Mouse (Mus musculus): ENCODE measurements around the gene Prrg1.
A peak's percentile ranks its signal among the peaks of the same experiment; 100 is the strongest.
"Not testable (repeated sequence)": the region's sequence is repeated elsewhere in the genome, so short reads cannot be mapped to it uniquely, and the experiment has no call there.

Prrg1 gene

GRCm38 (mm10) chrX:78583202-78584004, at the start of gene Prrg1:
Gene Prrg1, minus strand, starts transcription at chrX:78583896.
- peak; percentile 6 to 9 for DNase-seq

GRCm38 (mm10) chrX:78605814-78606213, 22.1 kb upstream of the Prrg1 start:
- DNase-seq, result no peak

DNA sequence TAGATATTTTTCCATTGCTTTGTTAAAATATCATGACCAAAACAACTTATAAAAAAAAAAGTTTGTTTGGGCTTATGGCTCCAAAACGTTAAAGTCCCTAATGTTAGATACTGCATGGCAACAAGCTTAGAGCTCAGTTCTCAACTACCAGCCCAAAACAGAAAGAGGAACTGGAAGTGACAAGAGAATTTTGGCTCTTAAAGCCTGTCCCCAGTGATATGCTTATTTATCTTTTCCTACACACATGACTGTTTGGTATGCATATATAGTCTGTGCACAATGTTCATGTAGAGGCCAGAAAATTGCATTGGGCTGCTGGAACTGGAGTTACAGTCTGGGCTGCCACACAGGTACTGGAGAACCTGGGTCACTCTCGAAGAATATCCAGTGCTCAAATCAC, 9.4 kb upstream of the Prrg1 start:
- no peak for DNase-seq

- peak in 1 of 2 experiments; percentile 1 for DNase-seq
These were observed 868 bp downstream of the Prrg1 start for GRCm38 (mm10) chrX:78582854-78583201.

DNA sequence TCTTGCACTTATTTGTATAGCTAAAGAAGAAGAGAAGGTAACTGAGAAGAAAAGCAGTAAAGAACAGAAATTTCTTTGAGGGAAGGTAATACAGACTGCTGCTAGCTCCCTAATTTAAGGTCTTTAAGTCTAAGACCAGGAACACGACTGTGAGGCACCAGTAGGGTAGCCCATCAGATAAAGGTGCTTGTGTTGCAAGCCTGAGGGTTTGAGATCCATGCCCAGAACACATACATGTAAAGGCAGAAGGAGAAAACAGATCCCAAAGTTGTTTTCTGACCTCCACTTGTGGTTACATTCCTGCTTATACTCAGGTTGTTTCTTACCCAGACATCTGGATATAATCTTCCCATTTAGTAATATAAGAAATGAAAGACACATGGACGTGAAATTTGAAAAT, 20.2 kb downstream of the Prrg1 start:
- no peak for DNase-seq

- no peak for DNase-seq
These were observed 30.3 kb downstream of the Prrg1 start for GRCm38 (mm10) chrX:78553399-78553798.

- DNase-seq, result no peak
These were observed 31.0 kb downstream of the Prrg1 start for GRCm38 (mm10) chrX:78552704-78553103.

- DNase-seq, result no peak
These were observed 36.0 kb downstream of the Prrg1 start for GRCm38 (mm10) chrX:78547696-78548095.

- DNase-seq, result no peak
These were observed 44.0 kb downstream of the Prrg1 start for GRCm38 (mm10) chrX:78539734-78540133.

- DNase-seq, result no peak
These were observed 44.9 kb downstream of the Prrg1 start for GRCm38 (mm10) chrX:78538632-78539316.

GRCm38 (mm10) chrX:78518301-78518700, 65.4 kb downstream of the Prrg1 start:
- DNase-seq, result no peak

DNA sequence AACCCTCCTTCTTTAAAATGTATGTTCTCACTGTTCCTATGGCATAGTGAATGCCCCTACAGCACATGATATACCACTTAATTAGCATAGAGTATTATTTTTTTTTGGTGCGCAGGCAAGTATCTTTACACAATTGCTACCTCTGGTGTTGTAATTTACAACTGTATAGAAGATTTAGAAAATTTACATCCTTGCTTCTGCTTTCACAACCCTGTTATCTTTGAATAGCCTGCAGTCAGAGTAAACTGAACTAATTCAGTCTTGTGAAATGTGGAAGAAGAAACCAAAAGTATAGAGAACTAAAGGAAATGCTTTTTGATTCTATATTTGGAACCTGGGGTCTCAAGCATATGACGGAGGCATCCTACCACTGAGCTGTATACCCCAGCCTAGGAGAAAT, 100.7 kb downstream of the Prrg1 start:
- no peak for DNase-seq

- DNase-seq, result no peak
These were observed 104.0 kb downstream of the Prrg1 start for GRCm38 (mm10) chrX:78479710-78480109.

- peak in 1 of 2 experiments; percentile 1 for DNase-seq
These were observed 149.3 kb downstream of the Prrg1 start for GRCm38 (mm10) chrX:78434357-78434756.

DNA sequence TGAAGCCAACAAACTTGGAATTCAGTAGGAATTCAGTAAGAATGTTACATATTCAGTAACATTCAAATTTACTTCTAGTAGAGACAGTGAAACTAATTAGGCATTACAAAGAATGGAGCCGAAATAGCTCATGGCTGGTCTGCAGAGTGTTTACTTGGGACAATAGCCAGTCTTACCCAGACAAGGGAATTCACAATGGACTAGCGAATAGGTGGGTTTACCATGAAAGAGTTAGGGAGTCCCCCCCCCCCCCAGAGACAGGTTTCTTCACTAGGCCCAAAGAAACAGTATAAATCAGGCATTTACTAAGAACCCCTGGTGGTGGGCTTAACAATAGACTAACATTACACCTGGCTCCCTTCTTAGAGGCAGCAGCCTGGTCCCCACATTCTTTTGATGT, 180.3 kb downstream of the Prrg1 start:
- not testable (repeated sequence) for DNase-seq
